27 mouse cellular contexts compared by ENCODE assay signal in genomic region chr14:78126670-78127069, GRCm38 (mm10). TPM values are rescaled to one million over a fixed set of nuclear protein-coding genes. Genes with fewer than 3 reads are reported as not detected.
"Had no signal": no experiment of that assay in that cellular context is flagged by ENCODE, and none has a peak within 500 bp of the region (broad histone marks: within the 10 kb centered on the region; RNA-seq: fewer than 3 reads in every experiment).

No protein-coding gene starts in this region.

- ATAC-seq: intestine, embryonic 16.5 days; midbrain, embryonic 13.5 days; midbrain, embryonic 16.5 days had no signal

- H3K27ac ChIP-seq: layer of hippocampus, adult 2 months; liver, embryonic 13.5 days; lung, embryonic 15.5 days; midbrain, embryonic 13.5 days; stomach, postnatal 0 days had no signal

- H3K9me3 ChIP-seq: liver, embryonic 13.5 days; lung, embryonic 15.5 days; midbrain, embryonic 13.5 days had no signal

- H3K4me3 ChIP-seq: layer of hippocampus, adult 2 months; liver, embryonic 13.5 days; lung, embryonic 15.5 days; midbrain, embryonic 13.5 days had no signal

- H3K9ac ChIP-seq: liver, embryonic 13.5 days; lung, embryonic 15.5 days; midbrain, embryonic 13.5 days had no signal

- H3K27me3 ChIP-seq: liver, embryonic 13.5 days; lung, embryonic 15.5 days; midbrain, embryonic 13.5 days had no signal

- H3K4me1 ChIP-seq: liver, embryonic 13.5 days; lung, embryonic 15.5 days; midbrain, embryonic 13.5 days had no signal

- H3K36me3 ChIP-seq: liver, embryonic 13.5 days; lung, embryonic 15.5 days; midbrain, embryonic 13.5 days had no signal

- H3K4me2 ChIP-seq: liver, embryonic 13.5 days; lung, embryonic 15.5 days; midbrain, embryonic 13.5 days had no signal

- DNase-seq: kidney, adult 18-20 months; kidney, adult 9 months; kidney, postnatal 14 days; layer of hippocampus, adult 9-11 months; liver, embryonic 13.5 days; lung, postnatal 4 days; thymus, adult 2 months; thymus, postnatal 14 days; thymus, postnatal 4 days had no signal

RNA-seq across cellular contexts. Expression of gene Fam216b, which starts 37.9 kb away (rescaled TPM):
- total RNA-seq: liver, adult 2 months; megakaryocyte progenitor cell, adult 5-6 weeks; megakaryocyte-erythroid progenitor cell, adult 5-6 weeks; monocyte, adult 5-6 weeks had no signal
- polyA plus RNA-seq: intestine, embryonic 16.5 days; large intestine, adult 2 months; limb, embryonic 11.5 days; limb, embryonic 14.5 days; liver, adult 2 months; liver, embryonic 13.5 days; liver, embryonic 16.5 days; midbrain, embryonic 13.5 days; neural tube, embryonic 11.5 days; small intestine, adult 2 months; spleen, adult 2 months; stomach, embryonic 14.5 days had no signal
